ENCODE assay signal across 9 mouse cellular contexts in the genomic region with DNA sequence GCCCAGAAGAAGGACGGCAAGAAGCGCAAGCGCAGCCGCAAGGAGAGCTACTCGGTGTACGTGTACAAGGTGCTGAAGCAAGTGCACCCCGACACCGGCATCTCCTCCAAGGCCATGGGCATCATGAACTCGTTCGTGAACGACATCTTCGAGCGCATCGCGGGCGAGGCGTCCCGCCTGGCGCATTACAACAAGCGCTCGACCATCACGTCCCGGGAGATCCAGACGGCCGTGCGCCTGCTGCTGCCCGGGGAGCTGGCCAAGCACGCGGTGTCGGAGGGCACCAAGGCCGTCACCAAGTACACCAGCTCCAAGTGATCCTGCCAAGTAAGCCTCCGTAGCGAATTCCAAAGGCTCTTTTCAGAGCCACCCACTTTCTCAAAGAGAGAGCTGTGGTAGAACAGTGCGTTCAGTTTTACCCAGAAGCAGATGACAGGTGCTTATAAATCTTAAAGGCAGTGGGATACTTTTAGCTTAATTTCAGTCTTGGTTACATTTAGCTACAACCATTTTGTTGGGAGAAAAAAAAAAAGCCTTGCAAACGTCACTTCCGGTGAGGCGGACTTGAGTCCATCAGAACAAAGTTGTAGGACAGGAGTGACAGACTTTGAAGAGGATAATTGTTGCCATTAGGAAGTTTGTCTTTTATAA. TPM values are rescaled to one million over a fixed set of nuclear protein-coding genes. Genes with fewer than 3 reads are reported as not detected.
DNase-seq lines count a peak whose midpoint lies in the region; ATAC-seq and TF ChIP-seq lines count a peak whose summit lies in the region.
"Not testable (repeated sequence)": the region's sequence is repeated elsewhere in the genome, so short reads cannot be mapped to it uniquely, and the experiment has no call there.
"Had no signal": no experiment of that assay in that cellular context is flagged by ENCODE, and none has a peak within 500 bp of the region (broad histone marks: within the 10 kb centered on the region; RNA-seq: fewer than 3 reads in every experiment).

No protein-coding gene starts in this region.

- peak overlapping the region; percentile 93 for H3K27ac ChIP-seq in embryonic facial prominence, embryonic 10.5 days (replicated peaks)
- H3K27ac ChIP-seq in heart, adult 2 months, result peak overlapping the region; percentile 90
- peak overlapping the region; percentile 97 for H3K27ac ChIP-seq in intestine, embryonic 15.5 days
- peak overlapping the region; percentile 96 for H3K27ac ChIP-seq in limb, embryonic 11.5 days (replicated peaks; ENCODE audit: low read depth, low read length)
- H3K27ac ChIP-seq in small intestine, adult 2 months (ENCODE audit: insufficient read depth, low read depth, low read length), result peak overlapping the region; percentile 97

- H3K9me3 ChIP-seq in embryonic facial prominence, embryonic 10.5 days; intestine, embryonic 15.5 days; limb, embryonic 11.5 days (ENCODE audit: control insufficient read depth, low read length): not testable (repeated sequence)

- H3K4me1 ChIP-seq in embryonic facial prominence, embryonic 10.5 days, result peaks cover 23% of the 10 kb centered on the region
- H3K4me1 ChIP-seq in heart, adult 2 months (ENCODE audit: control insufficient read depth, insufficient read depth, low read length); intestine, embryonic 15.5 days (replicated peaks); limb, embryonic 11.5 days (ENCODE audit: control insufficient read depth, insufficient read depth, low read length); small intestine, adult 2 months (ENCODE audit: control insufficient read depth, insufficient read depth, insufficient read length, low read length): not testable (repeated sequence)

- not testable (repeated sequence) for H3K27me3 ChIP-seq in embryonic facial prominence, embryonic 10.5 days (replicated peaks; ENCODE audit: low read depth, poor library complexity, severe bottlenecking); heart, adult 2 months (ENCODE audit: control insufficient read depth, insufficient read depth, low read length); intestine, embryonic 15.5 days (replicated peaks); limb, embryonic 11.5 days (ENCODE audit: control insufficient read depth, insufficient read depth, low read length); small intestine, adult 2 months (ENCODE audit: control insufficient read depth, insufficient read depth, low read length)

- H3K4me3 ChIP-seq in embryonic facial prominence, embryonic 10.5 days, result peak overlapping the region; percentile 60
- H3K4me3 ChIP-seq in heart, adult 2 months, result peak overlapping the region; percentile 59
- H3K4me3 ChIP-seq in intestine, embryonic 15.5 days (replicated peaks), result peak overlapping the region; percentile 41
- peak overlapping the region; percentile 35 for H3K4me3 ChIP-seq in limb, embryonic 11.5 days (ENCODE audit: low read depth, low read length)
- H3K4me3 ChIP-seq in small intestine, adult 2 months (ENCODE audit: low read depth, low read length), result peak overlapping the region; percentile 60

- intact Hi-C loops in heart, adult 2 months (cut with DNase I), result loop anchor here (2.0 to 10.0 kb wide), 3 partner anchors 14 to 1930 kb away; a partner anchor contains a TSS

- H3K4me2 ChIP-seq in intestine, embryonic 15.5 days (replicated peaks), result peak overlapping the region; percentile 56
- H3K4me2 ChIP-seq in limb, embryonic 11.5 days (ENCODE audit: low read depth, severe bottlenecking), result peak overlapping the region; percentile 58

- not testable (repeated sequence) for ATAC-seq in intestine, embryonic 15.5 days
- peak; percentile 16 for ATAC-seq in limb, embryonic 11.5 days (ENCODE audit: insufficient number of reproducible peaks, low FRiP score, low TSS enrichment, low read depth)

- not testable (repeated sequence) for H3K79me2 ChIP-seq in heart, adult 2 months (replicated peaks; ENCODE audit: control insufficient read depth, insufficient read depth, low read length)

- DNase-seq in 3134 (ENCODE audit: extremely low read depth, insufficient read length, low spot score), result peak; percentile 81
- DNase-seq in adrenal gland, adult 2 months, result peak; percentile 60
- DNase-seq in embryonic facial prominence, embryonic 10.5 days (ENCODE audit: low spot score), result peak; percentile 60
- DNase-seq in heart, adult 2 months, result peak; percentile 34 to 41
- DNase-seq in limb, embryonic 11.5 days (ENCODE audit: low spot score), result peak; percentile 78
- peak; percentile 88 for DNase-seq in mesoderm, embryonic 11.5 days (ENCODE audit: low read depth, low spot score)

- not testable (repeated sequence) for TF ChIP-seq EP300 in heart, adult 2 months (IDR thresholded peaks at IDR 0.05; ENCODE audit: insufficient read depth, low read depth, low read length)

- H3K36me3 ChIP-seq in embryonic facial prominence, embryonic 10.5 days (replicated peaks); heart, adult 2 months (ENCODE audit: control insufficient read depth, insufficient read depth, low read length); intestine, embryonic 15.5 days; limb, embryonic 11.5 days (ENCODE audit: control insufficient read depth, insufficient read depth, low read length); small intestine, adult 2 months (ENCODE audit: control insufficient read depth, insufficient read depth, low read length): not testable (repeated sequence)

- TF ChIP-seq POLR2A in heart, adult 2 months (IDR thresholded peaks at IDR 0.05; ENCODE audit: insufficient read depth, low read depth, low read length), result 0 out of 2 replicates have a peak, but pooled peaks have one; percentile 43
- TF ChIP-seq POLR2A in small intestine, adult 2 months (IDR thresholded peaks at IDR 0.05; ENCODE audit: low read depth, low read length), result peak; percentile 52; the same call in 1 of the 2 replicates

- peak overlapping the region; percentile 77 for H3K9ac ChIP-seq in heart, adult 2 months (ENCODE audit: low read depth, low read length)
- peak overlapping the region; percentile 57 for H3K9ac ChIP-seq in intestine, embryonic 15.5 days
- H3K9ac ChIP-seq in limb, embryonic 11.5 days (ENCODE audit: low read length), result peak overlapping the region; percentile 72

- WGBS in embryonic facial prominence, embryonic 10.5 days, result under 1% methylated on average over 25 of the region's 37 CpGs
- WGBS in heart, adult 2 months, result 1% methylated on average over 25 of the region's 37 CpGs
- under 1% methylated on average over 20 of the region's 37 CpGs for WGBS in intestine, embryonic 15.5 days
- 0% methylated on average over 11 of the region's 37 CpGs for WGBS in limb, embryonic 11.5 days
- under 1% methylated on average over 19 of the region's 37 CpGs for WGBS in small intestine, adult 2 months

- TF ChIP-seq CTCF in heart, adult 2 months (IDR thresholded peaks at IDR 0.05); small intestine, adult 2 months (IDR thresholded peaks at IDR 0.05; ENCODE audit: extremely low read depth, insufficient read length, insufficient replicate concordance, low read depth, low read length): not testable (repeated sequence)

RNA-seq across cellular contexts. Expression of a gene that starts 0.4 kb away (rescaled TPM):
- total RNA-seq in adrenal gland, adult 2 months (2021), result 100 to 1,000 TPM; 143 to 210 TPM
- 308 and 343 TPM in 2 replicates for polyA plus RNA-seq in adrenal gland, adult 2 months (2012; rRNA removed)
- polyA plus RNA-seq in embryonic facial prominence, embryonic 10.5 days (2016; fragmentation: Nextera tagmentation; extraction: Ambion mirVana), result 19.0 and 20.3 TPM in 2 replicates
- total RNA-seq in heart, adult 2 months (2021), result 10 to 100 TPM; 73.4 to 78.7 TPM
- polyA plus RNA-seq in heart, adult 2 months (2012; rRNA removed), result 119 and 135 TPM in 2 replicates
- polyA plus RNA-seq in intestine, embryonic 15.5 days (2015; fragmentation: Nextera tagmentation; extraction: Ambion mirVana), result 79.3 and 89.9 TPM in 2 replicates
- 19.9 and 21.1 TPM in 2 replicates for polyA plus RNA-seq in limb, embryonic 11.5 days (2014; fragmentation: Nextera tagmentation; extraction: Ambion mirVana)
- 210 and 772 TPM in 2 replicates for polyA plus RNA-seq in small intestine, adult 2 months (2012; rRNA removed)

RNA-seq across cellular contexts. Expression of a gene that starts 0.7 kb away (rescaled TPM):
- 1 to 10 TPM; 2.0 to 2.5 TPM for total RNA-seq in adrenal gland, adult 2 months (2021)
- polyA plus RNA-seq in adrenal gland, adult 2 months (2012; rRNA removed), result 0.34 and 0.87 TPM in 2 replicates
- 0.91 and 1.3 TPM in 2 replicates for polyA plus RNA-seq in embryonic facial prominence, embryonic 10.5 days (2016; fragmentation: Nextera tagmentation; extraction: Ambion mirVana)
- total RNA-seq in heart, adult 2 months (2021), result 1 to 10 TPM; 1.3 to 1.6 TPM
- polyA plus RNA-seq in heart, adult 2 months (2012; rRNA removed), result 0.57 and 0.76 TPM in 2 replicates
- polyA plus RNA-seq in intestine, embryonic 15.5 days (2015; fragmentation: Nextera tagmentation; extraction: Ambion mirVana), result 1.3 and 1.5 TPM in 2 replicates
- 0.96 and 1.0 TPM in 2 replicates for polyA plus RNA-seq in limb, embryonic 11.5 days (2014; fragmentation: Nextera tagmentation; extraction: Ambion mirVana)
- polyA plus RNA-seq in small intestine, adult 2 months (2012; rRNA removed), result 3.1 and 4.0 TPM in 2 replicates

RNA-seq across cellular contexts. Expression of a gene that starts 11.2 kb away (rescaled TPM):
- total RNA-seq in adrenal gland, adult 2 months (2021), result not detected
- polyA plus RNA-seq in adrenal gland, adult 2 months (2012; rRNA removed), result not detected in 2 replicates
- 0.28 TPM in 1 of 2 replicates, not detected in the other for polyA plus RNA-seq in embryonic facial prominence, embryonic 10.5 days (2016; fragmentation: Nextera tagmentation; extraction: Ambion mirVana)
- total RNA-seq in heart, adult 2 months (2021), result not detected
- polyA plus RNA-seq in heart, adult 2 months (2012; rRNA removed), result not detected in 2 replicates
- not detected in 2 replicates for polyA plus RNA-seq in intestine, embryonic 15.5 days (2015; fragmentation: Nextera tagmentation; extraction: Ambion mirVana)
- 0.28 TPM in 1 of 2 replicates, not detected in the other for polyA plus RNA-seq in limb, embryonic 11.5 days (2014; fragmentation: Nextera tagmentation; extraction: Ambion mirVana)
- not detected in 2 replicates for polyA plus RNA-seq in small intestine, adult 2 months (2012; rRNA removed)
- total RNA-seq: layer of hippocampus, postnatal 36 days had no signal

RNA-seq across cellular contexts. Expression of a gene that starts 13.8 kb away (rescaled TPM):
- 10 to 100 TPM; 70.2 to 84.7 TPM for total RNA-seq in adrenal gland, adult 2 months (2021)
- polyA plus RNA-seq in adrenal gland, adult 2 months (2012; rRNA removed), result 1.7 and 2.8 TPM in 2 replicates
- 6.6 and 6.8 TPM in 2 replicates for polyA plus RNA-seq in embryonic facial prominence, embryonic 10.5 days (2016; fragmentation: Nextera tagmentation; extraction: Ambion mirVana)
- total RNA-seq in heart, adult 2 months (2021), result 10 to 100 TPM; 42.3 to 45.8 TPM
- 1.5 and 3.2 TPM in 2 replicates for polyA plus RNA-seq in heart, adult 2 months (2012; rRNA removed)
- polyA plus RNA-seq in intestine, embryonic 15.5 days (2015; fragmentation: Nextera tagmentation; extraction: Ambion mirVana), result 4.7 and 5.7 TPM in 2 replicates
- 6.6 and 7.9 TPM in 2 replicates for polyA plus RNA-seq in limb, embryonic 11.5 days (2014; fragmentation: Nextera tagmentation; extraction: Ambion mirVana)
- polyA plus RNA-seq in small intestine, adult 2 months (2012; rRNA removed), result 13.7 and 17.8 TPM in 2 replicates

RNA-seq across cellular contexts. Expression of a gene that starts 26.2 kb away (rescaled TPM):
- total RNA-seq in adrenal gland, adult 2 months (2021), result 10 to 100 TPM; 22.3 to 33.0 TPM
- polyA plus RNA-seq in adrenal gland, adult 2 months (2012; rRNA removed), result 27.9 and 30.3 TPM in 2 replicates
- polyA plus RNA-seq in embryonic facial prominence, embryonic 10.5 days (2016; fragmentation: Nextera tagmentation; extraction: Ambion mirVana), result 1.5 and 2.0 TPM in 2 replicates
- 10 to 100 TPM; 58.9 to 62.8 TPM for total RNA-seq in heart, adult 2 months (2021)
- 16.8 and 21.1 TPM in 2 replicates for polyA plus RNA-seq in heart, adult 2 months (2012; rRNA removed)
- 6.4 and 7.9 TPM in 2 replicates for polyA plus RNA-seq in intestine, embryonic 15.5 days (2015; fragmentation: Nextera tagmentation; extraction: Ambion mirVana)
- 2.1 and 3.7 TPM in 2 replicates for polyA plus RNA-seq in limb, embryonic 11.5 days (2014; fragmentation: Nextera tagmentation; extraction: Ambion mirVana)
- polyA plus RNA-seq in small intestine, adult 2 months (2012; rRNA removed), result 3.5 and 7.7 TPM in 2 replicates

Comparison
In these comparisons a context has a peak if more than half of its experiments do, and no peak if none do; other contexts are left out.
1. DNase-seq: peak in every context shown above with its lines; median percentile 88 in mesoderm, embryonic 11.5 days; 81 in 3134; 78 in limb, embryonic 11.5 days; 60 in adrenal gland, adult 2 months; 60 in embryonic facial prominence, embryonic 10.5 days; 38 in heart, adult 2 months.